Mouse (Mus musculus): Measurements from ENCODE around the gene Rhno1. TPM values are rescaled to one million over a fixed set of nuclear protein-coding genes. Genes with fewer than 3 reads are reported as not detected.

The Rhno1 gene
- polyA plus RNA-seq, 1 experiment, result 27.3 TPM

DNA sequence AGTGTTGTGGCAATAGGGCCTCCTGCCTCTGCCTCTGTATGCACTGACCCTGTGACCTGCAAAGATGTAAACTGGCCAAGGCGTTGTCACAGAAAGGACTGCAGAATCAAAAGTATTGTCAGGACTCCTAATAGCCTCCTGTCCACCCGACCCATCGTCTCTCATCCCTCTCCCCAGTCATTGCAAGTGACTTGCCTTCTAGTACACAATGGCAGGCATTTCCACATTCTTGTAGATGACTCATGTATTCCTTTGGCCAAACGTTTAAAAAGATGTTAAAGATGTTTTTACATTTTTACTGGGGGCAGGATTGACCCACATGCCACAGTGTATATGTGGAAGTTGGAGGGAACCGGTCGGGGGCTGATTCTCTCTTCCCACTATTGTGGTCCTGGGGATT is 2.0 kb upstream of the Rhno1 start:
- H3K4me3 ChIP-seq (ENCODE audit: insufficient read depth, low read length), result no peak overlapping the region
- TF ChIP-seq CTCF (IDR thresholded peaks at IDR 0.05; ENCODE audit: low read depth, low read length) (no peak), POLR2A (IDR thresholded peaks at IDR 0.05; ENCODE audit: borderline replicate concordance, low read depth, low read length) (no peak)
- H3K4me1 ChIP-seq (ENCODE audit: control insufficient read depth, insufficient read depth, low read length), result peaks cover 30% of the 10 kb centered on the region
- no peak overlapping the region for H3K27ac ChIP-seq (ENCODE audit: insufficient read depth, low read depth, low read length)

GRCm38 (mm10) chr6:128363007-128363825 is 505 bp upstream of the Rhno1 start:
- peak overlapping the region; percentile 54 for H3K27ac ChIP-seq (ENCODE audit: insufficient read depth, low read depth, low read length)
- H3K4me1 ChIP-seq (ENCODE audit: control insufficient read depth, insufficient read depth, low read length), result peaks cover 27% of the 10 kb centered on the region
- TF ChIP-seq CTCF (IDR thresholded peaks at IDR 0.05; ENCODE audit: low read depth, low read length), result no peak
- TF ChIP-seq POLR2A (IDR thresholded peaks at IDR 0.05; ENCODE audit: borderline replicate concordance, low read depth, low read length), result no peak
- peak overlapping the region; percentile 97 for H3K4me3 ChIP-seq (ENCODE audit: insufficient read depth, low read length)

GRCm38 (mm10) chr6:128361901-128362300 is 810 bp downstream of the Rhno1 start:
- peak overlapping the region; percentile 75 for H3K27ac ChIP-seq (ENCODE audit: insufficient read depth, low read depth, low read length)
- H3K4me1 ChIP-seq (ENCODE audit: control insufficient read depth, insufficient read depth, low read length), result peaks cover 27% of the 10 kb centered on the region
- TF ChIP-seq CTCF (IDR thresholded peaks at IDR 0.05; ENCODE audit: low read depth, low read length) (no peak), POLR2A (IDR thresholded peaks at IDR 0.05; ENCODE audit: borderline replicate concordance, low read depth, low read length) (no peak)
- H3K4me3 ChIP-seq (ENCODE audit: insufficient read depth, low read length), result peak overlapping the region; percentile 97

- Histone ChIP-seq H3K27ac (ENCODE audit: insufficient read depth, low read depth, low read length) (no peak overlapping the region), H3K4me1 (ENCODE audit: control insufficient read depth, insufficient read depth, low read length) (peaks cover 17% of the 10 kb centered on the region), H3K4me3 (ENCODE audit: insufficient read depth, low read length) (no peak overlapping the region)
- TF ChIP-seq CTCF (IDR thresholded peaks at IDR 0.05; ENCODE audit: low read depth, low read length) (peak; percentile 86), POLR2A (IDR thresholded peaks at IDR 0.05; ENCODE audit: borderline replicate concordance, low read depth, low read length) (no peak)
These were observed 3.7 kb downstream of the Rhno1 start for GRCm38 (mm10) chr6:128358999-128359398.

DNA sequence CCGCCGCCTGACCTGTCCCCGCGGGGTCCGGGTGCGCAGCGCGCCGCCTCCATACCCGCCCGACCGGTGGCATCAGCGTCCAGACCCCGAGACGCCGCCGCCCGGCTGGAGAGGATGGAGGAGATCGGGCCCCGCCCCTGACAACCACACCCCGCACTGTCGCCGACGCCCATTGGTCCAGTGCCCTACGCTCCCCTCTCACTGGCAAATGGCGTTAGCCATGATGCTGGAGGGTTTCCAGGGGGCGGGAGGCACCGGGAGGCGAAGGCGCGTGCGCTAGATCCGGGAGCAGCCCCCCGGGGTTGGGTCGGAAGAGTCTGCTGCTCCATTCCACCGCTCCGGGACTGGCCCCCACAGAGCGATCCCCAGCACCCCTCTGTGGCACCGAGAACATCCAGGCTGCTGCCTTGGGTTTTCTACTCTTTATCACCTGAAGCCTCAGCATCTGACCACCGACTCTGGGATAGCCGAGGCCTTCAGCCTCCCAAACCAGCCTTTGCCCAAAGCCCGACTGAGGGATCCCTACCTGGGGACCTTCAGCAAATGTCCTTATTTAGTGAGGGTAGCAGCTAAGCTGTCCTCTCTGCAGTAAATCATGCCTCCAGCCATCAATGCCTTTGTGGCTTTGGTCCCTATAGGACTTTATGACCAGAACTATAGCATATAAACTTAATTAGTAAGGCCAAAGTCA is 6.8 kb downstream of the Rhno1 start, which contains the start of gene Tulp3:
Tulp3 (minus strand) TSS at position 126 of the 691 bp plus-strand sequence.
- no peak within 1 kb of the TSS for H3K27ac ChIP-seq (ENCODE audit: insufficient read depth, low read depth, low read length)
- TF ChIP-seq POLR2A (IDR thresholded peaks at IDR 0.05; ENCODE audit: borderline replicate concordance, low read depth, low read length) (no peak), CTCF (IDR thresholded peaks at IDR 0.05; ENCODE audit: low read depth, low read length) (no peak)
- H3K4me3 ChIP-seq (ENCODE audit: insufficient read depth, low read length), result peak within 1 kb of the TSS; percentile 87
- H3K4me1 ChIP-seq (ENCODE audit: control insufficient read depth, insufficient read depth, low read length), result peaks cover 12% of the 10 kb centered on the region

DNA sequence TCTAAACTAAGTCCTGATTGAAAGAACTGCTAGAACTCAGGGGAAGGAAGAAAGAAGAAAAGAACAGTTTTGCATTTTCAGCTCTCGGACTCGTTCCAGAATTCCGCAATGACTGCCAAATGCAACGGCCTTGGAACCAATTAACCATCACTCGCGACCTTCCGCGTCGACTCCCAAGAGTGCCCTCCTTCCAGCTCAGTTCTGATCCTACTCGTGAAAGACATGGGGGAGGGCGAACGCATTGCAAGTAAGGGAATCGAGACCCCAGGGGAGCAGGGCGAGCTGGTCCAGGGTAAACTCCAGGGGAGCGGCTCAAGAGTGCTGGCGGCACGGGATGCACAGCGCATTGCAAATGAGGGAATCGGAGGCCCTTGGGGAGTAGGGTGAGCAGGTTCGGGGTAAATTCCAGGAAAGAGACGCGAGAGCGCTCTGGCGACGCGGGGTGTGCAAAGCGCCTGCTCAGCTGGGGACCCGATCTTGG is 7.5 kb downstream of the Rhno1 start:
- no peak overlapping the region for H3K27ac ChIP-seq (ENCODE audit: insufficient read depth, low read depth, low read length)
- TF ChIP-seq POLR2A (IDR thresholded peaks at IDR 0.05; ENCODE audit: borderline replicate concordance, low read depth, low read length), result no peak
- no peak for TF ChIP-seq CTCF (IDR thresholded peaks at IDR 0.05; ENCODE audit: low read depth, low read length)
- peak overlapping the region; percentile 87 for H3K4me3 ChIP-seq (ENCODE audit: insufficient read depth, low read length)
- H3K4me1 ChIP-seq (ENCODE audit: control insufficient read depth, insufficient read depth, low read length), result peaks cover 10% of the 10 kb centered on the region

DNA sequence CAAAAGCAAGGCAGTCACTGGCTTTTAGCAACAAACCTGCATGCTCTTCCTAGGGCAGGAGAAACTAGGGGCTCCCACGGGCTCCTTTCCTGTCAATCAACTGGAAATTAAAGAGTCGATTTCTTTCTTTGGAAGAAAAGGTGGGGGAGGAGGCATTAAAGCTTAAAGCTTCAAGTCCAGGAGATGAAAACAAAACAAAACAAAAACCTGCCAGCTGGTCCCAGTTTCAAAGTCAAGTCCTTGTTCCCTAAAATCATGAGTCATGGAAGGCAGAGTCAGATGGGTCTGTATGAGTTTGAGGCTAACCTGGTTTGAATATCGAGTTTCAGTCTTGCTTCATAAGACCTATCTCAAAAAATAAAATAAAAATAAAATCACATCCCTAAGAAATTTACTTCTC is 8.6 kb downstream of the Rhno1 start:
- Histone ChIP-seq H3K4me3 (ENCODE audit: insufficient read depth, low read length) (no peak overlapping the region), H3K4me1 (ENCODE audit: control insufficient read depth, insufficient read depth, low read length) (peaks cover 13% of the 10 kb centered on the region), H3K27ac (ENCODE audit: insufficient read depth, low read depth, low read length) (no peak overlapping the region)
- TF ChIP-seq POLR2A (IDR thresholded peaks at IDR 0.05; ENCODE audit: borderline replicate concordance, low read depth, low read length) (no peak), CTCF (IDR thresholded peaks at IDR 0.05; ENCODE audit: low read depth, low read length) (no peak)

GRCm38 (mm10) chr6:128349711-128350110 is 13.0 kb downstream of the Rhno1 start:
- H3K4me3 ChIP-seq (ENCODE audit: insufficient read depth, low read length), result no peak overlapping the region
- no peak for TF ChIP-seq POLR2A (IDR thresholded peaks at IDR 0.05; ENCODE audit: borderline replicate concordance, low read depth, low read length)
- TF ChIP-seq CTCF (IDR thresholded peaks at IDR 0.05; ENCODE audit: low read depth, low read length), result no peak
- peaks cover 17% of the 10 kb centered on the region for H3K4me1 ChIP-seq (ENCODE audit: control insufficient read depth, insufficient read depth, low read length)
- no peak overlapping the region for H3K27ac ChIP-seq (ENCODE audit: insufficient read depth, low read depth, low read length)

DNA sequence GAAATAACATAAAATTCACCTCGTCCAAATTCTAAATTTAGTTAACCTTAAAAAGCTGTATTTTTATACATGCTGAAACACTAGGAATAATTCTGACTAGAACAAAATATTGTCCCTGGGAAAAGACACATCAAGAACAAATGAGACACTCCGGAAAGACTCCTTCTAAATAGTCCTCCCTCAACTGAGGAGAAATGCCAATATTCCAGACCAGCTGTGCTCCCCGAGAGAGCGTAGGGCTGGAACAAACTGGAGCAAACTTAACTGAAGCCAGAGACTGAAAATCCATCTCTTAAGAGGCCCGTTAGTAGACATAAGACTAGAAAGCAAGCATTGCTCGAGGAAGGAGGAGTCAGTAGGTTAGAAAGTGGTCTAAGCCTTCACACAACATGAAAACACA is 15.9 kb downstream of the Rhno1 start:
- Histone ChIP-seq H3K4me1 (ENCODE audit: control insufficient read depth, insufficient read depth, low read length) (peaks cover 8% of the 10 kb centered on the region), H3K27ac (ENCODE audit: insufficient read depth, low read depth, low read length) (no peak overlapping the region), H3K4me3 (ENCODE audit: insufficient read depth, low read length) (no peak overlapping the region)
- TF ChIP-seq CTCF (IDR thresholded peaks at IDR 0.05; ENCODE audit: low read depth, low read length), result no peak
- TF ChIP-seq POLR2A (IDR thresholded peaks at IDR 0.05; ENCODE audit: borderline replicate concordance, low read depth, low read length), result no peak

- H3K4me1 ChIP-seq (ENCODE audit: control insufficient read depth, insufficient read depth, low read length), result peaks cover 8% of the 10 kb centered on the region
- H3K27ac ChIP-seq (ENCODE audit: insufficient read depth, low read depth, low read length), result no peak overlapping the region
- TF ChIP-seq CTCF (IDR thresholded peaks at IDR 0.05; ENCODE audit: low read depth, low read length), result no peak
- TF ChIP-seq POLR2A (IDR thresholded peaks at IDR 0.05; ENCODE audit: borderline replicate concordance, low read depth, low read length), result no peak
- H3K4me3 ChIP-seq (ENCODE audit: insufficient read depth, low read length), result no peak overlapping the region
These were observed 17.1 kb downstream of the Rhno1 start for GRCm38 (mm10) chr6:128345623-128346022.

Data from bone marrow macrophage, adult 2 months (primary cell).